Mouse (Mus musculus) B cell, adult 2 months (primary cell): ENCODE results near the gene Fkbp8.
"Not testable (repeated sequence)": the region's sequence is repeated elsewhere in the genome, so short reads cannot be mapped to it uniquely, and the experiment has no call there.

Experiments
- DNase-seq, 2 experiments: peaks; one replicate each; pipeline ENCODE4 v3.0.0; 2022

Fkbp8 gene

DNA sequence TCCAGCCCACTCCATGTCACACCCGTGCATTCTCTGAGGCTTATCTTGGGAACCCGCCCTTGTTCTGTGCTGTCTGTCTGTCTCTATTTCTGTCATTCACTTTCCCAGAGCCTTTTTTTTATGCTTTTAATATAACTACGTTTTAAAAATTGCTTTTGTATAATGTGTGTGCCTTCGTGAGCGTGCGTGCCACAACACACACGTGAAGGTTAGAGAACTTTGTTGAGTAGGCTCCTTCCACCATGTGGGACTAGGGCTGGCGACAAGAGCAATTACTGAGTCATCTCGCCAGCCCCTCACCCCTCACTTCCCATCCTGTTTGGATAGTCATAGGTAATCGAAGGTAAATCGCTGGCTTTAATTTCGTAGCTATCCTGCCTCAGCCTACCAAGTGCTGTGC lies 25.0 kb upstream of the Fkbp8 start:
- DNase-seq, result no peak

- peak; percentile 73 to 76 for DNase-seq
Observed at GRCm38 (mm10) chr8:70503062-70503750, 24.3 kb upstream of the Fkbp8 start.

GRCm38 (mm10) chr8:70504291-70504716 lies 23.2 kb upstream of the Fkbp8 start:
- DNase-seq, result no peak

DNA sequence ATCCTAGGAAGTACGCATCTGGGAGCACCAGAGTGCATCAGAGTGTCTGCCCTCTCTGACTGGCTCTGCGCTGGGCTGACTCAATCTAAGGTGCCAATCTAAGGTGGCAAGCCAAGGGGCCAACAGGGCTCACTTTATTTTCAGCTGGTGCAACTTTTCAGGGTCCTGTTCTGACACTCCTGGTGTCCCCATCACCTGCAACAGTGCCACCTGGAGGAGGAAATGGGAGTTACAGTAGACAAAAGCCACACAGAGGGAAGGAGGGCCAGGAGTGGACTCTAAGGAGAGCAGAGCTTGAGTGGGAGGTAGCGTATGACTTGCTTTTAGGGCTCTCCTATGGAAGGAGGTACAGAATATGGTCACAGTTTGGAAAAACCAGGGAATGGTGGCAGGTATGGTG lies 22.7 kb upstream of the Fkbp8 start:
- DNase-seq, result peak; percentile 90 to 92

DNA sequence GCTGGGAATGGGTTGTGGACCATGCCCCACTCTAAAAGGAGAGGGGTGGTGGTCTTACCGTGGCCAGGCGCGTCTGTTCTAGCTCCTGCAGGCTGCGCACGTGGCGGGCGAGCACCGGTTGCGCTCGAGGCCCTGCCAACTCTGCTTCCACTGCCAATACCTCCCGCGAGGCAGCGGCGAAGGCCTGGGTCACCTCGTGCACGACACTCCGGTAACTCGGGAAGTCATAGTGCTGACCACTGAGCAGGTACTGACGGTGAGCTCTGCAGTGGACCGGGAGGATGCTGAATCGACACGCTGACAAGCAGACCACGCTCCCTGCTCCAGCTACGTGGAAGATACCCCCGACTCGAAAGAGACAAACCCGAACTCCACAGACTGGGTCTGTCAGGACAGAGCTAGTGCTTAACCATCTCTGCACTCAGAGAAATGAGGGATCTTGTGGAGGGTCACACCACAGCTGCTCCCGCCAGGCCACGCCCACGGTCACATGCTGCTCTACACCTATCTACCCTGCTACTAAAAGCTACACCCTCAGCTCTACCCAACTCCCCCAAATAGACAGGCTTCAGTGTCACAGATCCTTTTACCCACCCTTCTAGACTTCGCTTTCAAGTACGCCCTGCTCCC lies 21.7 kb upstream of the Fkbp8 start:
- DNase-seq, result no peak

DNA sequence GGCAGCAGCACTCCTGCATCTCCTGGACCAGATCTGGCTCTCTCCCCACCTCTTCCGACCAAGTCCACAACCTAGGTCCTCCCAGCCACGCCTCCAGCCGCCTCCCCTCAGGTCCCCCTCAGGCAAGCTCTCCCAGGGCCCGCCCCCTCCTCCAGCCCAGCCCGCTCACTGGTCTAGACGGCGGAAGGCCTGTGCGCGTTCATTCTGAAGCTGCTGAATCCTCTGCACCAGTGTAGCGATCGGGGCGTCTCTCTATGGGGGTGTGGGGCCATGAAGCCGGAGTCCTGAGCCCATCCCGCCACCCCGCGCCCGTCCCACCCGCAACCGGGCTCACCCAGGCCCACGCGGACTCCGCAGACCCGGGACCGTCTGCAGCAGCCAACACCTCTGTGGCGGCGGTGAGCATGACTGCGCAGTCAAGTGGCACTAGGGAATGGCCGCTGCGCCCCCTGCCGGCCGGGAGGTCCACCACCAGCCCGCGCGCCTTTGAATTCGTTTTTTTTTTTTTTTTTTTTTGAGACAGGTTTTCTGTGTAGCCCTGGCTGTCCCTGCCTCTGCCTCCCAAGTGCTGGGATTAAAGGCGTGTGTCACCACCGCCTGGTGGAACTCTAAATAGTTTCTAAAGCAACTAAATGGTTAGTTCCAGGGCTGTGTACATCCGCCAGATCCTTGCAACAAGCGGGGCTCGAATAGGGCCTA lies 21.0 kb upstream of the Fkbp8 start, which contains the start of gene Rex1bd:
Gene Rex1bd, minus strand, starts transcription at position 425 of the 699 bp plus-strand sequence.
- DNase-seq, result peak; percentile 95 to 96

DNA sequence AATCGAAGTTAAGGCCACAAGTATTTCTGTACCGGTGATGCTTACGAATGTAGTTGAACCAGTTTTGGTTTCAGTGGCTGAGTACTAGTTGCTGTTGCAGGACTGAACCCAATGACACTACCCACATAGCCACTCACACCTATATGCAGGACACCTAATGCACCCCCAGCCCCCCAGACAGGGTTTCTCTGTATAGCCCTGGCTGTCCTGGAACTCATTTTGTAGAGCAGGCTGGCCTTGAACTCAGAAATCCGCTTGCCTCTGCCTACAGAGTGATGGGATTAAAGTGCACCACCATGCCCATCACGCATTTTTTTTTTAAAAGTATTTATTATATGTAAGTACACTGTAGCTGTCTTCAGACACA lies 20.5 kb upstream of the Fkbp8 start:
- no peak for DNase-seq

GRCm38 (mm10) chr8:70509281-70509952 lies 18.1 kb upstream of the Fkbp8 start:
- no peak for DNase-seq

DNA sequence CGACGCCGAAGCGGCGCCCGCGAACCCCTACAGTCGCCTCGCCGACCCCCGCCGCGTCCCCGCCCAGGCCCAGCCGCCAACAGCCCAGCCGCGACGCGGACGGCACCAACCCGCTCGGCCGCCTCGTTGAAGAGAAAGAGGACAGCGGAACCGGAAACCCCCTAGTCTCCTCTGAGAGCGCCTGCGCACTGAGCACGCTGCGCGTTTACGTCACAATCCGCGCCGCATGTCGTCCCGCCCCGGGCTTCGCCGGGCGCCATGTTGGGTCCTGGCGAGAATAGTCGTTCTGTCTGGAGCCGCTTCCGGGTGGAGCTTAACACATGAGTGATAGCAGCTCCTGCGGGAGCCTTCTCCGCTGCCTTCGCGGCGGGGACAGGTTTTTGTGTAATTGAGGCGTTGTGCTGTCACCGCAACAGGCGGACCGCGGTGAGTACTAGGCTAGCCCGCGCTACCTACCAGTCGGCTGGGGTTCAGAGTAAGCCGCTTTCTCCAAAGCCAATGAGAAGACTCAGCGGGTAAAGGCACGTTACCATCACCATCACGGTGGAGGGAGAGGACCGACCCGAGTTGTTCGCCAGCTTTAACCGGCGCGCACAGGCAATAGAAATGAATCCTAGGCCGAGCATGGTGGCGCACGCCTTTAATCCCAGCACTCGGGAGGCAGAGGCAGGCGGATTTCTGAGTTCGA lies 17.2 kb upstream of the Fkbp8 start, which contains the start of gene Uba52:
Gene Uba52, minus strand, starts transcription at position 574 of the 688 bp plus-strand sequence.
- peak; percentile 97 for DNase-seq

- not testable (repeated sequence) for DNase-seq
Observed at GRCm38 (mm10) chr8:70511174-70511573, 16.4 kb upstream of the Fkbp8 start.

DNA sequence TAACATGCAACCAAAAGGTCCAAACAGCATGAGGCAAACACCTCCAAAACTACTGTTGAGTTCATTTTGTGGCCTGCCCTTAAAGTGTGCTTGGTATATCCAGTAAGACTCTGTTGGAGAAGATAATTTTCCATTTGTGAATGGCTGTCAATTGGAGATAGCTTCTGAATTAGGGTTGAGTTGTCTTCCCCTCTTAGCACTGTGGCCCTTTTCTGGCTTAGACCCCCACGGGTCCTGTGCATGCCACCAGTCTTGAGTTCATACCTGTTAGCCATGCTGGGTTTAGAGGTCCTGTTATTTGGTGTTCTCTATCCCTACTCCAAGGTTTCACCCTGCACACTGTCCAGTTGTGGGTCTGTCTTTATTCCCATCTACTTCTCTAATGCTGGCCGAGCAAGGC lies 15.8 kb upstream of the Fkbp8 start:
- no peak for DNase-seq

- DNase-seq, result no peak
Observed at GRCm38 (mm10) chr8:70512253-70512903, 15.1 kb upstream of the Fkbp8 start.

GRCm38 (mm10) chr8:70513441-70513840 lies 14.1 kb upstream of the Fkbp8 start:
- no peak for DNase-seq

DNA sequence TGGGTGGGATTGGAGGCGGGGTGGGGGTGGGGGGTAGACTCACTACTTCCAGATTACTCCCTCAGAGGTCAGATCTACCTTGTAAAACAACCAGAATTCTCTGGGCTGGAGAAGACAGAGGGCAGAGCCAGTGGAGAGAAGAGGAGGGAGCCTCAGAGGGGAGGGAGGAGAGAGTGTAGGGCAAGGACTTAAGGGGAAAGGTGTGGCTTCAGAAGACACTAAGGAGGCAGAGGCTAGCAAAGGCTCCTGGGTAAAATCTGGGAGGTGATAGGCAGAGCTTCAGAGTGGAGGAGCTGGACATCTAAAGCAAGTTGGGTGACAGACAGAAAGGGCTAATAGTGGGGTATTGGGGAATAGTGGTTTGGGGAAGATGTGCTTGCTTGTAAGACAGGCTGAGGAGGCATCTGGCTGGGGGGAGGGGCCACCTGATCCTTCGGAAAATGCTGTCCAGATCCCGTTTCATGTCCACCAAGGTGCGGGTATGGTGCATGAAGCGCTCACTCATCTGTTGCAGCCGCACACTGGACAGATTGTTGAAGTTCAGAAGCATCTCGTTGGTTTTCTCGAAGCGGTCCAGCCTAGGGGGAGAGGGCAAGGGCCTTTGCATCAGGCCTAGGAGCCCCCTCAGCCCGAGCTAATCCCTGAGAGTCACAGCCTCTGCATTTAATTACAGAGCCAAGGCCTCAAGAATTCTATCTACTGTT lies 9.4 kb upstream of the Fkbp8 start:
- no peak for DNase-seq

DNA sequence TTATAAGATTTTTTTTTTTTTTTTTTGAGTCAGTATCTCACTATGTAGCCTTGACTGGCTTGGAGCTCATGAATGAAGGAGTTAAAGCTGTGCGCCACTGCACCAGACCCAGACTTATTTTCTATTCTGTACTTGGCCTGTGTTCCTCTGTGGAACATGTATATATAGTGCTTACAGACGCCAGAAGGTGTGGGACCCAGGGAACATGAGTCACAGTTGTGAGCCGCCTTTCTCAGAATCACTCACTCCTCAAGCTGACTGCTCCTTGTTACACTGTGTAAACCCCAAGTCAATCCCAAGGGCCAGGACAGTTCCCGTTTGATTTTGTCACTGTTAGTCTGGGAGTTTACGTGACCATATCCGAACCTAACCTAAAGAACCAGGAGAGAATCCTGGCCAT lies 8.5 kb upstream of the Fkbp8 start:
- no peak for DNase-seq

GRCm38 (mm10) chr8:70519606-70520005 lies 7.9 kb upstream of the Fkbp8 start:
- no peak for DNase-seq

DNA sequence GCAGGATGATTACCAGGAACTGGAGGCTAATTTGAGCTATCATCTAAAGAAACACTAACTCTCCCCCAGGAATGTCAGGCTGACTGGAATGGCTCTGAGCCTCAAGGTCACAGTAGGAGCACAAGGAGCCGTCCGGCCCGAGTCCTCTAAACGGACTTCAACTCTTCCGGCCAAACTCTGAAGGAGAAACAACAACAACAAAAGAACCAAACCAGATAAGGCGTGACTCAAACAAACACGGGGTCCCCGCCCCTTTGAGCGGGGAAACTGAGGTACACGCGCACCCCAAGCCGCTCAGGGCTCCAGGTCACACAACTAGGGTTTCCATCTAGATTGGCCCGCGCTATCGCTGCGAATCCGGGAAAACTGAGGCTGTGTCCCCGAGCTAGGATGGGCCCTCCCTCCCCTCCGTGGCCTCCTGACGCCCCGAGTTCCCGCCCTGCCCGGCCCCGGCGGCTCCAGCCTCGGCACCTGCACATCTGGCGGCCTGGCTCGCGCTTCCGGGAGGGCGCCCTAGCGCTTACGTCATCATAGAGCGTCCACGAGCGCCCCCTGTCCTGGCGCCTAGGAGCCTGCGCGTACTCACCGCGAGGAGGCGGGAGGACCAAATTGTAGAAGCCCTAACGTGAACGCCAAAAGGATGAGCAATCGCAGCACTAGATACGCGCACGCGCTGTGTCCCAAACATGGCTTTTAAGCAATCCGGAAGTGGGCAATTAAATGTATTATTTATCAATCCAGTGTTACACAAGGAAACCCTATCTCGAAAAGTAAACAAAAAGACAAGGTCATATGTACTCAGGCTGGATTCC lies 4.7 kb upstream of the Fkbp8 start:
- peak; percentile 96 for DNase-seq

DNA sequence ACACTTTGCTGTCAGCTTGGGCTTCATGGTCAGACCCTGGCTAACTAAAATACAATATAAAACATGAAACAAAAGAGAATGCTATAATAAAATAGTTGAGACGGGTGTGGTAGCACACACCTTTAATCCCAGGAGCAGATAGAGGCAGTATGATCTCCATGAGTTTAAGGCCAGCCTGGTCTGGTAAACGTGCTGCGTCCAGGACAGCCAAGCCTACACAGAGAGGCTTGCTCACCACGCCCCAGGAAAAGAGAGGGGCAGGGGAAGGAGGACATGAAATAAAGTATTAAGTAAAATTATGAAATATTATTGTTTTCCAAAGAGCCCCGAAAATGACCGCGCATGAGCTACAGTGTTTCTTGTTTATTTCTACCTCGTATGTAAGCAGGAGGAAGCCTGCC lies 413 bp upstream of the Fkbp8 start:
- DNase-seq, result no peak

- DNase-seq, result peak in 1 of 2 experiments; percentile 15
Observed at GRCm38 (mm10) chr8:70528182-70528797, 766 bp downstream of the Fkbp8 start.

DNA sequence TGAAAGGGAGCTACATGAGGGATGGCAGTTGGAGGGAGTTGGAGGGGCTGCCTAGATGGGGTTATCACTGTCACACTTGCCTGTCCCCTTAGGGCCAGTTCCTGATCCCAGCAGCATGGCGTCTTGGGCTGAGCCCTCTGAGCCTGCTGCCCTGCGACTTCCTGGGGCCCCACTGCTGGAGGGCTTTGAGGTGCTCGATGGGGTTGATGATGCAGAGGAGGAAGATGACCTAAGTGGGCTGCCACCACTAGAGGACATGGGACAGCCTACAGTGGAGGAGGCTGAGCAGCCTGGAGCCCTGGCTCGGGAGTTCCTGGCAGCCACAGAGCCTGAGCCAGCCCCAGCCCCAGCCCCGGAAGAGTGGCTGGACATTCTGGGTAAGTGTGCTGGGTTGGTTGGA lies 1.8 kb downstream of the Fkbp8 start:
- DNase-seq, result no peak
